Mouse (Mus musculus) layer of hippocampus, postnatal 14 days (tissue): ENCODE data around the gene Gpr161. TPM values are rescaled to one million over a fixed set of nuclear protein-coding genes. Genes with fewer than 3 reads are reported as not detected.
"Not testable (repeated sequence)": the region's sequence is repeated elsewhere in the genome, so short reads cannot be mapped to it uniquely, and the experiment has no call there.

Source experiments
- DNase-seq, 2 experiments: peaks; one replicate each; pipeline ENCODE4 v3.0.0; 2021 to 2022; ENCODE audit warnings: low spot score in 2 of 2, mixed read lengths in 1 of 2
- total RNA-seq, 2 experiments: library from RNA; stranded (reverse); gene quantifications; 2 replicates each; pipeline ENCODE4 v1.2.3; 2021

Gpr161 gene
- total RNA-seq, 2 experiments from 2014 or later = 56.5 to 63.7 TPM

- DNase-seq = peak in 1 of 2 experiments; percentile 51
These were observed 8.8 kb downstream of the Gpr161 start for GRCm38 (mm10) chr1:165304341-165304740.

GRCm38 (mm10) chr1:165308180-165308579 lies 12.6 kb downstream of the Gpr161 start:
- no peak for DNase-seq

- no peak for DNase-seq
These were observed 20.8 kb downstream of the Gpr161 start for GRCm38 (mm10) chr1:165316361-165316760.

- DNase-seq = peak; percentile 61 to 79
These were observed 24.7 kb downstream of the Gpr161 start for GRCm38 (mm10) chr1:165320141-165320934.

- DNase-seq = peak in 1 of 2 experiments; percentile 59
These were observed 25.8 kb downstream of the Gpr161 start for GRCm38 (mm10) chr1:165321393-165321861.

- no peak for DNase-seq
These were observed 26.3 kb downstream of the Gpr161 start for GRCm38 (mm10) chr1:165321891-165322290.

GRCm38 (mm10) chr1:165322934-165323333 lies 27.3 kb downstream of the Gpr161 start:
- no peak for DNase-seq

- no peak for DNase-seq
These were observed 31.8 kb downstream of the Gpr161 start for GRCm38 (mm10) chr1:165327370-165327769.

- no peak for DNase-seq
These were observed 32.2 kb downstream of the Gpr161 start for GRCm38 (mm10) chr1:165327831-165328230.

- not testable (repeated sequence) for DNase-seq
These were observed 33.0 kb downstream of the Gpr161 start for GRCm38 (mm10) chr1:165328384-165329289.

GRCm38 (mm10) chr1:165330859-165331258 lies 35.3 kb downstream of the Gpr161 start:
- DNase-seq = no peak

- no peak for DNase-seq
These were observed 37.2 kb downstream of the Gpr161 start for GRCm38 (mm10) chr1:165332797-165333196.

GRCm38 (mm10) chr1:165342126-165342525 lies 46.5 kb downstream of the Gpr161 start:
- DNase-seq = peak in 1 of 2 experiments; percentile 54

GRCm38 (mm10) chr1:165344453-165344852 lies 48.9 kb downstream of the Gpr161 start:
- DNase-seq = no peak

GRCm38 (mm10) chr1:165348627-165349026 lies 53.0 kb downstream of the Gpr161 start:
- DNase-seq = no peak

GRCm38 (mm10) chr1:165356347-165356746 lies 60.8 kb downstream of the Gpr161 start:
- DNase-seq = no peak

- no peak for DNase-seq
These were observed 67.7 kb downstream of the Gpr161 start for GRCm38 (mm10) chr1:165363271-165363670.

GRCm38 (mm10) chr1:165365057-165365456 lies 69.5 kb downstream of the Gpr161 start:
- no peak for DNase-seq

GRCm38 (mm10) chr1:165370990-165371389 lies 75.4 kb downstream of the Gpr161 start:
- no peak for DNase-seq

GRCm38 (mm10) chr1:165373839-165374238 lies 78.2 kb downstream of the Gpr161 start:
- no peak for DNase-seq
